Mouse (Mus musculus) midbrain, embryonic 15.5 days (tissue): ENCODE data around the gene Hist1h2bf. TPM values are rescaled to one million over a fixed set of nuclear protein-coding genes. Genes with fewer than 3 reads are reported as not detected.
A peak's percentile ranks its signal among the peaks of the same experiment; 100 is the strongest.
"Not testable (repeated sequence)": the region's sequence is repeated elsewhere in the genome, so short reads cannot be mapped to it uniquely, and the experiment has no call there.

Experiments used
- ATAC-seq: fragments of 200-750 bp; cut with Nextera tagmentation; replicated peaks from 2 replicates; pipeline ENCODE4 v1.8.0; 2017; ENCODE audit warnings: moderate TSS enrichment
- H3K27ac ChIP-seq: fragments of 300-500 bp; sonication (generic); 2 replicates; pipeline ENCODE4 v1.5.1; 2015; ENCODE audit warnings: mild to moderate bottlenecking, inconsistent platforms
- H3K27me3 ChIP-seq: fragments of 300-500 bp; sonication (generic); replicated peaks from 2 replicates; pipeline ENCODE4 v1.6.1; 2015; ENCODE audit warnings: inconsistent platforms
- H3K36me3 ChIP-seq: fragments of 300-500 bp; sonication (generic); replicated peaks from 2 replicates; pipeline ENCODE4 v1.6.1; 2015; ENCODE audit warnings: inconsistent platforms
- H3K4me1 ChIP-seq: fragments of 300-500 bp; sonication (generic); 2 replicates; pipeline ENCODE4 v1.6.1; 2015; ENCODE audit warnings: inconsistent platforms
- H3K4me2 ChIP-seq: fragments of 300-500 bp; sonication (generic); 2 replicates; pipeline ENCODE4 v1.6.1; 2015; ENCODE audit warnings: inconsistent platforms, mild to moderate bottlenecking, moderate library complexity
- H3K4me3 ChIP-seq: fragments of 300-500 bp; sonication (generic); 2 replicates; pipeline ENCODE4 v1.5.1; 2015; ENCODE audit warnings: mild to moderate bottlenecking, inconsistent platforms
- H3K9ac ChIP-seq: fragments of 300-500 bp; sonication (generic); 2 replicates; pipeline ENCODE4 v1.6.1; 2015; ENCODE audit warnings: mild to moderate bottlenecking, inconsistent platforms
- H3K9me3 ChIP-seq: fragments of 300-500 bp; sonication (generic); 2 replicates; pipeline ENCODE4 v1.6.1; 2016; ENCODE audit warnings: inconsistent platforms
- WGBS: fragments of 180-500 bp; shearing (Covaris S2); methylation state at CpG from one replicate; pipeline ENCODE4 v1.1.7; 2015; ENCODE audit warnings: mixed read lengths; 5-methylcytosine and 5-hydroxymethylcytosine counted together
- polyA plus RNA-seq: library from polyadenylated mRNA; unstranded; fragments of >200 nt; fragmentation: Nextera tagmentation; extraction: Ambion mirVana; gene quantifications from 2 replicates; pipeline ENCODE4 v1.2.1, GENCODE M21; 2015

Hist1h2bf gene
- polyA plus RNA-seq, 1 experiment from 2014 or later = 1.5 TPM

DNA sequence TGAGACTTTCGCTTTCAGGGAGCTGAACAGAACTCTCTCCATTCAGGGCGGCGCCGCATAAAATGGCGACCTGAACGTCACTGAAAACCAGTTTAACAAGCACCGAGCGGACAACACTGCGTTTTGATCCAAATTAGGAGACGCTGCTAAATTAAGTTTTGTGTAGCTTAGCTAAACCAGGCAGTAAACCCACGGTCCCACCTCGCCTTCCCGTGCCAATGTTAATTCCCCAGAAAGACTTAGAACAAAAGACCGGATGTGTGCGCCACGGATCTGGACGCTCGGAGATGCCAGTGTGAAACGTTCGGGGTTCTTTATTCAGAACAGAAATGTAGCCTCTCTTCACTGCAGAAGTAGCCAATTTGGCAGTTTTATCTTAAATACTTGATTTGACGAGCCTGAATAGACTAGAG, 11.0 kb upstream of the Hist1h2bf start:
- Histone ChIP-seq H3K4me3 (peak overlapping the region; percentile 52), H3K4me2 (peak overlapping the region; percentile 84), H3K9me3 (no peaks in the 10 kb centered on the region), H3K9ac (peak overlapping the region; percentile 65), H3K4me1 (peaks cover 42% of the 10 kb centered on the region), H3K27me3 (no peaks in the 10 kb centered on the region), H3K36me3 (no peaks in the 10 kb centered on the region), H3K27ac (peak overlapping the region; percentile 93)
- under 1% methylated on average over 21 of the region's 21 CpGs for WGBS
- peak; percentile 15; the same call in 1 of the 2 replicates for ATAC-seq

DNA sequence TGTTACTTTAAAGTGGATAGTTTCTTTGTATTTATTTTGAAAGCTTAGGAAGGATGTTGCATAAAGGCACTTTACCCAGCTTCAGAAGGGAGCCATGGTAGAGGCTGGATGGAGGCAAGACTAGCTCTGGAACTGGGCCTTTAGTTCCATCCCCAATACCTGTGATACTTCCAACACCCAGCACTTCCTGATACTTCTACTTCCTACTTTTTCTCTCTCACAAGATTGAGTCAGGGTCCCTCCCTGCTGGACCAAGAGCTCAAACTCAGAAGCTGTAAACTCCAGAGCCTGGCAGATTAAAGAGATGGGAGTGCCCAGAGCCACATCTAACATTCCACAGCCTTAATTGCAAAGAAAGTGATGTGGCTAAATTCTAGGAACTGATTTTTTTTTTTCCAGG, 10.3 kb upstream of the Hist1h2bf start:
- Histone ChIP-seq H3K27me3 (no peaks in the 10 kb centered on the region), H3K4me1 (peaks cover 42% of the 10 kb centered on the region), H3K36me3 (no peaks in the 10 kb centered on the region), H3K9me3 (no peaks in the 10 kb centered on the region), H3K9ac (peak overlapping the region; percentile 65; the same call in 1 of the 2 replicates), H3K4me2 (peak overlapping the region; percentile 84), H3K27ac (peak overlapping the region; percentile 93), H3K4me3 (peak overlapping the region; percentile 52; the same call in 1 of the 2 replicates)
- no peak for ATAC-seq

DNA sequence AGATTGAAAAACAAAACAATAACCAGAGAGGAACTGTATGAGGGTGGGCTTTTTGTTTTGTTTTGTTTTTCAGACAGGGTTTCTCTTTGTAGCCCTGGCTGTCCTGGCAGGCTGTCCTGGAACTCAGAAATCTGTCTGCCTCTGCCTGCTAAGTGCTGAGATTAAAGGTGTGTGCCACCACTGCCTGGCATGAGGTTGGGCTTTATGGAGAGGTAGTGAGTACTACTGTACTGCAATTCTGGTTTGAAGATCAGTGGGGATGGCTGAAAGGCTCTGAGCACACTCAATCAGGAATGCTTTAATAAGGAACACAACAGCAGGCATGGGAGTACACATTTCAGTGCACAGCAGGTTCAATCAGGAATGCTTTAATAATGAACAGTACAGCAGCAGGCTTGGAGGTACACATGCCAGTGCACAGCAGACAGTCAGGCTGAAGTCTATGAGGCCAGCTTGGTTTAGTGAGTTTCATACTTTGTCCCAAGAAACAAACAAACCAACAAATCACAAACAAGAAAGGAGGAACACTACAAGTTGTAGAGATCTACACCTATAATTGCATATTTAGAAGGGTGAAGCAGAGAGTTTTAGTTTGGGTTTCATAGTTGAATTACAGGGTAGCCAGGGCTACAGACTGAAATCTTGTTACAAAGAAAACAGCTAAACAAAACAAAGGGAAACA, 9.5 kb upstream of the Hist1h2bf start:
- no peaks in the 10 kb centered on the region for H3K9me3 ChIP-seq
- no peak overlapping the region for H3K27ac ChIP-seq

GRCm38 (mm10) chr13:23582219-23583056, 8.4 kb upstream of the Hist1h2bf start:
- Histone ChIP-seq H3K4me1 (peaks cover 42% of the 10 kb centered on the region), H3K36me3 (no peaks in the 10 kb centered on the region), H3K27me3 (no peaks in the 10 kb centered on the region), H3K4me2 (peak overlapping the region; percentile 85), H3K4me3 (peak overlapping the region; percentile 48), H3K9me3 (no peaks in the 10 kb centered on the region), H3K27ac (peak overlapping the region; percentile 81), H3K9ac (peak overlapping the region; percentile 53)
- 5% methylated on average over 6 of the region's 6 CpGs for WGBS
- no peak for ATAC-seq

More for the DNA sequence above, 9.5 kb upstream of the Hist1h2bf start:
- no peak overlapping the region for H3K9ac ChIP-seq
- H3K4me3 ChIP-seq = no peak overlapping the region
- no peak for ATAC-seq
- no peaks in the 10 kb centered on the region for H3K27me3 ChIP-seq
- H3K36me3 ChIP-seq = no peaks in the 10 kb centered on the region
- H3K4me1 ChIP-seq = peaks cover 42% of the 10 kb centered on the region
- no peak overlapping the region for H3K4me2 ChIP-seq

DNA sequence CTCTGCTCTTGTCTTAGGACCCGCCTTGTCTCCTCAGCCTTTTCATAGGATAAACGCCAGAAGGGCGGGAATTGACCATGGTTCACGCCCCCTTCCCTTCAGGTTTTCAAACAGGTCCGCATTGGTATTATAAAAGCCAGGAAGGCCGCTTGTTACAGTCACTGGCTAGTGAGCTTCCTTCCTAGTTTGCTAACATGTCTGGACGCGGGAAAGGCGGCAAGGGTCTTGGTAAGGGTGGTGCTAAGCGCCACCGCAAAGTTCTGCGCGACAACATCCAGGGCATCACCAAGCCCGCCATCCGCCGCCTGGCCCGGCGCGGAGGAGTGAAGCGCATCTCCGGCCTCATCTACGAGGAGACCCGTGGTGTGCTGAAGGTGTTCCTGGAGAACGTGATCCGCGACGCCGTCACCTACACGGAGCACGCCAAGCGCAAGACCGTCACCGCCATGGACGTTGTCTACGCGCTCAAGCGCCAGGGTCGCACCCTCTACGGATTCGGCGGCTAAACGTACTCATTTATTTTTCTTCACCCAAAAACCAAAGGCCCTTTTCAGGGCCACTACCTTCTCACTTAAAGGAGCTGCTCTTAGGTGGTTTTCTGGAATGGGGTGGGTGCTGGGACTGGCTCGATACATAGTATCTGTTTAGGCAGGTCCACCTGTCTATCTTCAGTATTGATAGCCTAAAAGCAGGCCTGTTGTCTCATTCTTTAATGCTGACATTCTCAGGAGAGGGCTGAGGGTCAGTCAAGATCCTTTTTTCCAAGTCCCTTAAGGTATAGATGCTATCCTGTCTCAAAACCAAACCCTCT, 7.6 kb upstream of the Hist1h2bf start, which contains the start of gene Hist1h4d:
TSS of gene Hist1h4d (plus strand) at position 191 of the 811 bp plus-strand sequence.
- WGBS = under 1% methylated on average over 43 of the region's 43 CpGs
- no peaks in the 10 kb centered on the region for H3K9me3 ChIP-seq
- H3K27ac ChIP-seq = peak within 1 kb of the TSS; percentile 81
- H3K4me2 ChIP-seq = peak within 1 kb of the TSS; percentile 85
- H3K4me1 ChIP-seq = peaks cover 45% of the 10 kb centered on the region
- no peaks in the 10 kb centered on the region for H3K36me3 ChIP-seq
- H3K27me3 ChIP-seq = no peaks in the 10 kb centered on the region
- peak within 1 kb of the TSS; percentile 48 for H3K4me3 ChIP-seq
- ATAC-seq = peak; percentile 92
- peak within 1 kb of the TSS; percentile 53 for H3K9ac ChIP-seq

GRCm38 (mm10) chr13:23577835-23578234, 3.8 kb upstream of the Hist1h2bf start:
- ATAC-seq = no peak
- peaks cover 42% of the 10 kb centered on the region for H3K4me1 ChIP-seq
- 97% methylated on average over 1 of the region's 1 CpGs for WGBS
- no peaks in the 10 kb centered on the region for H3K36me3 ChIP-seq
- H3K9ac ChIP-seq = no peak overlapping the region
- H3K4me2 ChIP-seq = no peak overlapping the region
- H3K4me3 ChIP-seq = no peak overlapping the region
- H3K27ac ChIP-seq = no peak overlapping the region
- no peaks in the 10 kb centered on the region for H3K9me3 ChIP-seq
- H3K27me3 ChIP-seq = no peaks in the 10 kb centered on the region

DNA sequence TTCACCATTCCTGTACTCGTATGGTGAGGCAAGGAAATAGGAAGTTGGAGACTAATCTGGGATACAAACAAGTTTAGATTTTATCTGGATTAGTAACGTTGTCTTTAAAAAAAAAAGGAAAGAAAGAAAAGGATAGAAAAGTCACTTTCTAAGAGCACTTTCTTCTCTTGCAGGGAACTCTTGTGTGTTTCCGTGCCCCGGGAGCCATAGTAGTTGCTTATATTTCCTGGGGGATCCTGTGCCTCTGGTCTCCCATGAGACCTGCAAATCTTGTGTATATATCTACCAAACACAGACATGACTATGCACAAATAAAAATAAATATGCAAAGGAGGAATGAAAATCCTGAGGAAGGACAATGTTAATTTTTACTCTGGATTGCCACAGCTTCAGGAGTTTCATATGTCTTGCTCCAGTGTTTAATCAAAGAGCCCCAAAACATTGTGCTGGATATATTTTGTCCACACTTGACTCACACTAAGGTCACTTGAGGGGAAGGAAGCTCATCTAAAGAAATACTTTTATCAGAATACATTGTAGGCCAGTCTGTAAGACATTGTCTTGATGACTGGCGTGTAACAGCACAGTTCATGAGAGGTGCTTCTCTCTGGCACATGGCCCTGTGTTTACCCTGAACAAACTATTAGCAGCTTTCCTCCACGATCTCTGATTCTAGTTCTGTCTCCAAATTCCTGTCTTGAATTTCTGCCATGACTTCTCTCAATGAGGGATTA, 3.1 kb upstream of the Hist1h2bf start:
- H3K4me2 ChIP-seq = peak overlapping the region; percentile 75
- H3K27ac ChIP-seq = no peak overlapping the region
- H3K4me1 ChIP-seq = peaks cover 42% of the 10 kb centered on the region
- no peaks in the 10 kb centered on the region for H3K36me3 ChIP-seq
- 47% methylated on average over 6 of the region's 6 CpGs for WGBS
- no peaks in the 10 kb centered on the region for H3K27me3 ChIP-seq
- no peaks in the 10 kb centered on the region for H3K9me3 ChIP-seq
- peak overlapping the region; percentile 41 for H3K4me3 ChIP-seq
- ATAC-seq = no peak
- 0 out of 2 replicates have a peak overlapping the region, but pooled peaks have one; percentile 55 for H3K9ac ChIP-seq

DNA sequence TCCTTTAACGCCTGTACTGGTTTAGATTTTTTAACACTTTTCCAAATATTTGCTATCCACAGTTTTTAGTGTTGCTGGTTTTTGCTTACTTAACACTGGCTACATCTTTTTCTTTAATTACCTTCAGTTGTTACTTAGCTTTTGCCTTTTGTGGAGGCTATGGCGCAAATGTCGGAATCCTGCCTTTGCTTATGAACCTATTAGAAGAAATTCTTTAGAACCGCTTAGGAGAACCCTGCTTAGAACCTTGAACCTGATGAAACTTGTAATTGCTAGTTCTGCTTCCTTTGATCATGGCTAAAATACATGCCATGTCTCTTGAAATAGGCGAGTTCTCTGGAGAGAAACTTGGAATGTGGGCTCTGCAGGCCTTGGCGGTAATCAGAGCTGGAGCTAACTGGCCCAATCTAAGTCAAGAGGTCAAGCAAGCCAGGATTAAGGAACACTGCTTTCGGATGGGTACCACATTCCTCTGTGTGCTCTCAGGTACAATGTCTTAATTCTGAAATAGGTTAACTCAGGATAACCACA, 2.4 kb upstream of the Hist1h2bf start:
- Histone ChIP-seq H3K9me3 (no peaks in the 10 kb centered on the region), H3K4me1 (peaks cover 42% of the 10 kb centered on the region), H3K36me3 (no peaks in the 10 kb centered on the region), H3K27me3 (no peaks in the 10 kb centered on the region), H3K27ac (peak overlapping the region; percentile 73; the same call in 1 of the 2 replicates), H3K9ac (peak overlapping the region; percentile 55), H3K4me3 (peak overlapping the region; percentile 41), H3K4me2 (peak overlapping the region; percentile 75)
- WGBS = 5% methylated on average over 7 of the region's 7 CpGs
- ATAC-seq = no peak

DNA sequence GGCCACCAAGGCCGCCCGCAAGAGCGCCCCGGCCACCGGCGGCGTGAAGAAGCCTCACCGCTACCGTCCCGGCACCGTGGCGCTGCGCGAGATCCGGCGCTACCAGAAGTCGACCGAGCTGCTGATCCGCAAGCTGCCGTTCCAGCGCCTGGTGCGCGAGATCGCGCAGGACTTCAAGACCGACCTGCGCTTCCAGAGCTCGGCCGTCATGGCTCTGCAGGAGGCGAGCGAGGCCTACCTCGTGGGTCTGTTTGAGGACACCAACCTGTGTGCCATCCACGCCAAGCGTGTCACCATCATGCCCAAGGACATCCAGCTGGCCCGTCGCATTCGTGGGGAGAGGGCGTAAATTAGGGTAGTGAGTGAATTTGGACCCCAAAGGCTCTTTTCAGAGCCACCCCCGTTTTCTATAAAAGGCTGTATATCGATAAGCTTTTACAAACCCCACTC, 1.9 kb upstream of the Hist1h2bf start:
- ATAC-seq, H3K9me3 ChIP-seq, H3K36me3 ChIP-seq, H3K27me3 ChIP-seq: not testable (repeated sequence)
- under 1% methylated on average over 11 of the region's 40 CpGs for WGBS
- H3K4me2 ChIP-seq = peak overlapping the region; percentile 75
- H3K9ac ChIP-seq = peak overlapping the region; percentile 55
- H3K4me3 ChIP-seq = peak overlapping the region; percentile 41
- H3K4me1 ChIP-seq = peaks cover 40% of the 10 kb centered on the region
- peak overlapping the region; percentile 78 for H3K27ac ChIP-seq

- peaks cover 37% of the 10 kb centered on the region for H3K4me1 ChIP-seq
- H3K27me3 ChIP-seq = no peaks in the 10 kb centered on the region
- H3K4me2 ChIP-seq = peak within 1 kb of the TSS; percentile 75
- 0% methylated on average over 18 of the region's 18 CpGs for WGBS
- H3K36me3 ChIP-seq = no peaks in the 10 kb centered on the region
- peak within 1 kb of the TSS; percentile 80 for H3K27ac ChIP-seq
- H3K4me3 ChIP-seq = peak within 1 kb of the TSS; percentile 41
- no peaks in the 10 kb centered on the region for H3K9me3 ChIP-seq
- peak; percentile 51 for ATAC-seq
- peak within 1 kb of the TSS; percentile 55 for H3K9ac ChIP-seq
Observed at GRCm38 (mm10) chr13:23575271-23575851, 1.4 kb upstream of the Hist1h2bf start, which contains the start of gene Hist1h3d. Gene Hist1h3d, plus strand, starts transcription at chr13:23575763.
